Mouse (Mus musculus) left cerebral cortex, postnatal 36 days (tissue): Measurements from ENCODE around the gene Atg9b. TPM values are rescaled to one million over a fixed set of nuclear protein-coding genes. Genes with fewer than 3 reads are reported as not detected.

ENCODE experiments used
- DNase-seq, 2 experiments: peaks; one replicate each; pipeline ENCODE4 v3.0.0; 2021 to 2022; ENCODE audit warnings: low spot score in 2 of 2, mixed read lengths in 1 of 2
- intact Hi-C: fragments of 180-260 bp; cut with DNase I; formaldehyde crosslinking; loops from one replicate; pipeline ENCODE4 v1.15.1; 2025
- total RNA-seq, 2 experiments: library from RNA; stranded (reverse); gene quantifications; 2 replicates each; pipeline ENCODE4 v1.2.3; 2021

Atg9b gene
- total RNA-seq, 2 experiments from 2014 or later = 2.4 to 4.4 TPM

DNA sequence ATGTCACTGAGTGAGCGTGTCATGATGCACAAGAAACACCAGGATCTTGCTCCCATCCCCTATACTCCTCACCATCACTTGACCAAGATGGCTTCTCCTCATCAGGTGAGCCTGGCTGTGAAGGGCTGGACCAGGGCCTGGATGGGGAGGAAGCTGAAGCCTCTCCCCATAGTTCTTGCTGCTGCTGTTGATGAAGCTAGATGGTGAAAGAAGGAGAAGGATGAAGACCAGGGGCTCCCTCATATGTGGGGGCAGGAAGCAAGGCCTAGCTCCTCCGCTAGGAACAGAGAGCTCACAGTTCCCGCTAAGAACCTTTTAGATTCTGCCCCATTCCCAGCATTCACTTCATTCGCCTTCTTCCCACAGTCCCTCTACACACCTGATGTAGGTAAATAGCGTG lies 6.6 kb downstream of the Atg9b start:
- no peak for DNase-seq
- intact Hi-C loops = loop anchor here (5.0 kb wide), 1 partner anchor 33 kb away; the partner anchor contains the start of gene Kcnh2

DNA sequence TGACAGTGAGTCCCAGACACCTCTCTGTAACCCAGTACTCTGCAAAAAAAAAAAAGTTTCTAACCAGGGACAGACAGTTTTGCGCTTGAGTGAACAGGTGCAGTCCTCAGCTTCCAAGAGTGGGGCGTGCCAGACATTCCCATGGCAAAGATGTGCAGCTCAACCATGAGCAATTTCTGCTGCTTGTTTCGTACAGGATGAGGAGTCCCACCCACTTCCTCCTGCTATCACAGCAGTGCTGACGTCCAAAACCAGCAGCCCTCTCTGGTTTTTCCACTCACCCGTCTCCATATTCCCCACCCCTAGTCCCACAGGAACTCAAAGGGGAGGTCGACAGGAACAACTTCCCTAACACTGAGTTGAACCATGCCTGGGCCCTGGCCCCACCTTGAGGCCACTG lies 7.5 kb downstream of the Atg9b start:
- intact Hi-C loops = no loop called here
- DNase-seq = peak in 1 of 2 experiments; percentile 59

GRCm38 (mm10) chr5:24383026-24383859 lies 8.7 kb downstream of the Atg9b start:
- intact Hi-C loops = no loop called here
- DNase-seq = peak; percentile 90 to 92

- intact Hi-C loops = no loop called here
- DNase-seq = no peak
These were observed 10.0 kb downstream of the Atg9b start for GRCm38 (mm10) chr5:24381988-24382387.

- intact Hi-C loops = no loop called here
- no peak for DNase-seq
These were observed 10.5 kb downstream of the Atg9b start for GRCm38 (mm10) chr5:24381486-24381885.

GRCm38 (mm10) chr5:24380499-24380898 lies 11.4 kb downstream of the Atg9b start:
- intact Hi-C loops = no loop called here
- no peak for DNase-seq

DNA sequence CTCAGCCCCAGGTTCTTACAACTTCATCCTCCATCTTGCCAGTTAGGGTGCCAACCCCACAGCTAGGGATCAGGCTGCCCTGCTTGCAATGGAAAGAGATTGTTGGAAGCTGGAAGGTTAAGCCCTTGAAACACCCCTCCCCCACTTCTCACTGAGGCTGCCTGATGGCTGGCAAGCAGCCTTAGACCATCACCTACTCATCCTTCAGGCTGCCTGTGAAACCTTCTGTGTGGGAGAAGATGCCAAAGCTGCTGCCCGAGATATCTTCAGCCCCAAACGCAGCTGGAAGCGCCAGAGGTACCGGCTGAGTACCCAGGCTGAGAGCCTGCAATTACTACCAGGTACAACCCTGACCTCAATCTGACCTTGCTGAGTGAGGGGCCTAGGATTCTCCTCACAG lies 12.4 kb downstream of the Atg9b start:
- DNase-seq = no peak
- intact Hi-C loops = no loop called here

DNA sequence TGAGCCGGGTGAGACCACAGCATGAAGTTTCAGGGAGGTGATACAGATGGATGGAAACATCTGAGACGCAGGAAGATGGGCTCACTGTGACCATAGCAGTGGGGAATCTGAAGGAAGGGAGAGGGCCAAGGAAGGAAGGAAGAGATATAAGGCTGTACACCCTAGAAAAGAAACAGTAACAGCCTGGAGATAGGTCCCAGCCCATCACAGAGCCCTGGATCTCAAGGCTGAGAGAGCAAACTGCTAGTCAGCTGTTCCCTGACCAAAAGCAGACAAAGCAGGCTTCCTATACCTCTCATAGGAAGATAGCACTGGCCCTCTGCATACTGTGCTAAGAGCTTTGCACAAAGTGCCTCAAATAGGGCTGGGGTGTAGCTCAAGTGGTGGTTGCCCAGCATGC lies 13.2 kb downstream of the Atg9b start:
- intact Hi-C loops = no loop called here
- DNase-seq = no peak

DNA sequence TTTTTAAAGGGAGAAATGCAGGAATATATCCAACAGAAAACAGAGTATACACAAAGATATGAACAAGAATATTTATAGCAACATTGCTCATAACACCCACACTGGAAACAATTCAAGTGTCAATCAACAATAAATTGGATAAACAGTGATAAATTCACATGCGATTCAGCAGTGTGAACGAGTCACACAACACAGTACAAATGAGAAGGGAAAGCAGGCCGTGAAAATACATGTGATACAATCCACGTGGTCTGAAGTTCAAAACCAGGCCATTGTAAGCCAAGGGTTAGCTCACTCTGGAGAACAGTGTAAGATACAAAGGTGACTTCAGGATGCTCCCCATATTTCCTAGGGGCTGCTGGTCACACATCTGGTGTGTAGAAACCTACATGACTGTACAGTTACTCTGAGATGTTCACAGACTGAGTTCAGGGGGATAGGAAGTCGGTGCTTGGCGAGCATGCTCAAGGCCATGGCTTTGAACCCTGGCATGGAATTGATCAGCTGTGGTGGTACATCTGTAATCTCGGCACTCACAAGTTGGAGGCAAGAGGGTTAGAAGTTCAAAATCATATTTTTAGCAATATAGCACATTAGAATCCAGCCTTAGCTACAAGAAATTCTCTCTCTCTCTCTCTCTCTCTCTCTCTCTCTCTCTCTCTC lies 17.1 kb downstream of the Atg9b start:
- intact Hi-C loops = no loop called here
- DNase-seq = no peak

DNA sequence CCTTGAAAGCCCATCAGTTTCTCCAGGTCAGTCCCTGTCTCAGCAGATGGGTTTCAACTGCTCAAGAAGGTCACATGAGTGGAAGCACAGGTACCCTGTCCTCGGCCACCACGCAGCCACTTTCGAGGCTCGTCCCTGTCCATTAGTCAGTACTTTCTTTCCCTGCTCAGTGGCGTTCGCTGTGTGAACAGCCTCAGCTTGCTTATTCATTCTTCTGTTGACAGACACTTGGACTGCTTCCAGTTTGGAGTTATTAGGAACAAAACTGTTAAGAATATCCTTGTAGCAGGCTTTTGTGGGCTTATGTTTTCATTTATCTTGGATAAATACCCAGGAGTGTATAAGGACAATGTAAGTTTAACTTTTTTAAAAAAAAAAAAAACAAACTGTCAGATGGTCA lies 17.7 kb downstream of the Atg9b start:
- intact Hi-C loops = no loop called here
- DNase-seq = no peak

- DNase-seq = no peak
- intact Hi-C loops = no loop called here
These were observed 18.1 kb downstream of the Atg9b start for GRCm38 (mm10) chr5:24373807-24374206.

DNA sequence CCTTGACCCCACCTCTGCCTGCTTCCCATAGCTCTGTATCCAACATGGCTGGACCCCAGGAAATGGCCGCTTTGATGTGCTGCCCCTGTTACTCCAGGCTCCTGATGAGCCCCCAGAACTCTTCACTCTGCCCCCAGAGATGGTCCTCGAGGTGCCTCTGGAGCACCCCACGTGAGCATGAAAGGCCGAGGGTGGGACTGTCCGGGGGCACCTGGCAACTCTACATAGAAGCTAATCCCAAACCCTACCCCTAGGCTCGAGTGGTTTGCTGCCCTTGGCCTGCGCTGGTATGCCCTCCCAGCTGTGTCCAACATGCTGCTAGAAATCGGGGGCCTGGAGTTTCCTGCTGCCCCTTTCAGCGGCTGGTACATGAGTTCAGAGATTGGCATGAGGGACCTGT lies 22.2 kb downstream of the Atg9b start:
- intact Hi-C loops = no loop called here
- DNase-seq = no peak

- no peak for DNase-seq
- intact Hi-C loops = no loop called here
These were observed 25.5 kb downstream of the Atg9b start for GRCm38 (mm10) chr5:24366426-24366825.

DNA sequence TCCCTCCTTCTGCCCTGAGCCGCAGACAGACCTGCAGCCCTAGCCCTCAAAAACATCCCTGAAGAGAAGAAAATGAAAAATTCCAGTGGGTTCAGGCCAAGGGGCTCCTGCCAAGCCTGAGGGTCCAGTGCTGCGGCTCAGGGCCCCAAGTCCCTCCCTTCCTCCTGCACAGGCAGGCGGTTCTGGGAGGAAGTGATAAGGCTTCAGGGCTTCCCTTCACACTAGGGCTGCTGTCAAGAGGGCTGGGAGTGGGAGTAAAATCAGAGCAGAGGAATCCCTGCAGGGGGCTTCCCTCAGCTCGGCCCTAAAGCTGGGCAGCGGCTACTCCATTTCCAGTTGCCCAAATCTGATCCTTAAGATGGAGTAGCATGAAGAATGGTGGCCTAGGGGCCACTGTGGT lies 26.4 kb downstream of the Atg9b start:
- DNase-seq = no peak
- intact Hi-C loops = no loop called here

GRCm38 (mm10) chr5:24364963-24365362 lies 27.0 kb downstream of the Atg9b start:
- DNase-seq = no peak
- intact Hi-C loops = no loop called here

DNA sequence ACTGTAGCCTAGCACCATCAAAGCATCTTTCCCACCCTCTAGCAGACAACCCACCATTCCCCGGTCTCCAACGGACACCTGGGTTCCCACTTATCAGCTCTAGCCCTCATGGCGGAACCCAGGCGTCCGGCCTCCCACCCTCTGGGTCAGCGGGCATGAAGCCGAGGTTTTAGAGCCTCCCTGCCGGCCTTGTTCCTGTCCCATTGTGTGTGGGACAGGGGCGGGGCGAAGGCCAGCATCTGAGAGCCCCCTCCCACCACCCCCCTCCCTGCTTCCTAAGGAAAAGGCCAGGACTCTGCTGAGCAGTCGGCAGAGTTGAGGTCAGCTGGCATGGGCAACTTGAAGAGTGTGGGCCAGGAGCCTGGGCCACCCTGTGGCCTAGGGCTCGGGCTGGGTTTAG lies 27.4 kb downstream of the Atg9b start, which contains the start of gene Nos3:
Gene Nos3, plus strand, starts transcription at position 303 of the 400 bp plus-strand sequence.
- DNase-seq = no peak
- intact Hi-C loops = no loop called here

DNA sequence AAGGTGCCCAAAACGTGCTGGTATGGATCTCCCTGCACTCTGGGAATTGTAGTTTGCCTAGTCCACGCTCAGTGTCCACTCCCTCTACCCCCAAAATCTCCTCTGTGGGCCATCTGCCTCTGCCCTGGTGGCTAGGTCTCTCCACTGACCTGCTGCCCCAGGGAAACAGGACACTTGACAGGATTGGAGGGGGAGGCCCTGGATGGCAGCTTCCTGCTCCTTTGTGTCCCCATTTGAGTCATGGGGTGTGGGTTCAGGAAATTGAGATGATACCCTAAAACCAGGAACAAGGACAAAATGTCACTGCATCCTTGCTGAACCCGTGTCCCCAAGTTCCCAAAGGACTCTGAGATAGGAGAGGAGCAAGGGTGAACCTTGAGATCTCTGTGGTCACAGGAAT lies 27.9 kb downstream of the Atg9b start:
- DNase-seq = no peak
- intact Hi-C loops = no loop called here

GRCm38 (mm10) chr5:24363467-24363866 lies 28.5 kb downstream of the Atg9b start:
- intact Hi-C loops = no loop called here
- no peak for DNase-seq

DNA sequence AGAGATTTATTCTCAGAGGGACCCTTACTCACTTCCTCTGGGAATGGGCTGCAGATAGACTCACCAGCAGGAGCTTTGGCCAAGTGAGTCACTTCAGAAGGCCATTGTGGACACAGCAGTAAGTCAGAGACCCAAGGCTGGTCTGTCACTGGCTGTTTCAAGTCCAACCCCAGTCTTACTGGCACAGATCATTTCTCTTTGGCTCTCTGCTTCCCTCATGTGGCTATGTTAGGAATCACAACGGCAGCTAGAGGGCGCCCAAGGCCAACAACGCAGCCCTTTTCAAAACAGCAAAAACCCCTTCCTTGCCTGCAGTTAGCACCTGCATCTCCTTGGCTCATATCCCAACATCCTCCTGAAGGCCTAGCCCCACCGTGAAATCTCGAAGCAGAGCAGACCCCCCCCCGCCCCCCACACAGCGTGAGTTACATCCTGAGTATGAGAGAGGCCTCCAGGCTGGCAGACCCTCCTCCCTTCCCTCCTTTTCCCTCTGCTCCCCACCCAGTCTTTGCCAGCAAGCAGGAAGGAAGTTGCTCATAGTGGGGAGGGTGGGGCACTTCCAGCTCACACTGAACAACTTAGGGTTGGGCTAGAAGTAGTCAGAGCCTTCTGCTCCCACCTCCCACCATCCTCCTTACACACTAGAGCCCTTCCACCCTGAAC lies 31.0 kb downstream of the Atg9b start:
- intact Hi-C loops = loop anchor here (2.0 kb wide), 1 partner anchor 94 kb away; no protein-coding TSS in a partner anchor
- peak; percentile 73 to 84 for DNase-seq

GRCm38 (mm10) chr5:24357461-24357860 lies 34.5 kb downstream of the Atg9b start:
- intact Hi-C loops = no loop called here
- no peak for DNase-seq

DNA sequence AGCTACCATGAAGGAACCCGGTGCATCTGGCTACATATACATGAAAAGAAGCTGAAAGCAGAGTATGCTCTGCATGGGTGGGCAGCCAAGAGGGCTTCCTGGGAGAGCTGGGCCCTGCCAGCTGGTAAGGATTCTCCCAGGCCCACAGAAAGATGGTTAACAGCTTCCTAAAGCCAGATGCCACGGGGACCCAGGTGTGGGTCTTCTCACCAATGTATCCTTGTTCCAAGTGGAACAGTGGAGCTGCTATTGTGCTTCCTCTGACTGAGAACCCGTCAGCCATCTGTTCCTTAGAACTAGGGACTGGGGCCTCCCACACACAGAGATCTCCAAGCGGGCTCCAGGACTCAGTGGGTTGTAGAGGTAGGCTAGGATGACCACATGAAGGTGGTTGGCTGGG lies 35.2 kb downstream of the Atg9b start:
- no peak for DNase-seq
- intact Hi-C loops = no loop called here
